Mouse (Mus musculus): Measurements from ENCODE around the gene Dnah8. TPM values are rescaled to one million over a fixed set of nuclear protein-coding genes. Genes with fewer than 3 reads are reported as not detected.
"Not testable (repeated sequence)": the region's sequence is repeated elsewhere in the genome, so short reads cannot be mapped to it uniquely, and the experiment has no call there.

The Dnah8 gene
- polyA plus RNA-seq, 1 experiment from 2014 or later, result 3.0 TPM

- no peak for ATAC-seq (replicated peaks; ENCODE audit: insufficient number of reproducible peaks, low FRiP score, low TSS enrichment)
- Histone ChIP-seq H3K36me3 (ENCODE audit: control insufficient read depth, insufficient read depth, low read length) (no peaks in the 10 kb centered on the region), H3K27me3 (ENCODE audit: control insufficient read depth, insufficient read depth, low read length) (no peaks in the 10 kb centered on the region), H3K4me1 (ENCODE audit: control insufficient read depth, insufficient read depth, low read length) (no peaks in the 10 kb centered on the region), H3K9me3 (replicated peaks; ENCODE audit: control insufficient read depth, low read length) (no peaks in the 10 kb centered on the region), H3K9ac (ENCODE audit: low read depth, low read length) (no peak overlapping the region), H3K4me3 (ENCODE audit: low read depth, low read length) (no peak overlapping the region), H3K27ac (ENCODE audit: low read depth, low read length) (no peak overlapping the region), H3K4me2 (no peak overlapping the region)
- WGBS (ENCODE audit: insufficient replicate concordance), result 82% methylated on average over 3 of the region's 3 CpGs
Observed at GRCm38 (mm10) chr17:30623200-30623599, 954 bp upstream of the Dnah8 start.

- not testable (repeated sequence) for H3K4me2 ChIP-seq; H3K4me1 ChIP-seq (ENCODE audit: control insufficient read depth, insufficient read depth, low read length); H3K36me3 ChIP-seq (ENCODE audit: control insufficient read depth, insufficient read depth, low read length); H3K4me3 ChIP-seq (ENCODE audit: low read depth, low read length); ATAC-seq (replicated peaks; ENCODE audit: insufficient number of reproducible peaks, low FRiP score, low TSS enrichment); H3K27ac ChIP-seq (ENCODE audit: low read depth, low read length); H3K27me3 ChIP-seq (ENCODE audit: control insufficient read depth, insufficient read depth, low read length); H3K9me3 ChIP-seq (replicated peaks; ENCODE audit: control insufficient read depth, low read length); H3K9ac ChIP-seq (ENCODE audit: low read depth, low read length)
- WGBS (ENCODE audit: insufficient replicate concordance), result no CpG with 5 or more reads among the region's 20 CpGs
Observed at GRCm38 (mm10) chr17:30626719-30627118, 2.6 kb downstream of the Dnah8 start, which contains the start of gene Glo1. TSS of gene Glo1 (minus strand) at chr17:30626871.

- H3K9ac ChIP-seq (ENCODE audit: low read depth, low read length), result no peak overlapping the region
Observed at GRCm38 (mm10) chr17:30635367-30635766, 11.2 kb downstream of the Dnah8 start.

GRCm38 (mm10) chr17:30637714-30638113 lies 13.6 kb downstream of the Dnah8 start:
- H3K36me3 ChIP-seq (ENCODE audit: control insufficient read depth, insufficient read depth, low read length), result no peaks in the 10 kb centered on the region
- H3K9me3 ChIP-seq (replicated peaks; ENCODE audit: control insufficient read depth, low read length), result no peaks in the 10 kb centered on the region
- no peaks in the 10 kb centered on the region for H3K27me3 ChIP-seq (ENCODE audit: control insufficient read depth, insufficient read depth, low read length)
- peaks cover 4% of the 10 kb centered on the region; the same call in 1 of the 2 replicates for H3K4me1 ChIP-seq (ENCODE audit: control insufficient read depth, insufficient read depth, low read length)
- no peak overlapping the region for H3K9ac ChIP-seq (ENCODE audit: low read depth, low read length)
- no peak overlapping the region for H3K4me3 ChIP-seq (ENCODE audit: low read depth, low read length)
- no peak overlapping the region for H3K27ac ChIP-seq (ENCODE audit: low read depth, low read length)
- ATAC-seq (replicated peaks; ENCODE audit: insufficient number of reproducible peaks, low FRiP score, low TSS enrichment), result no peak
- 31% methylated on average over 1 of the region's 1 CpGs for WGBS (ENCODE audit: insufficient replicate concordance)
- H3K4me2 ChIP-seq, result no peak overlapping the region

More at GRCm38 (mm10) chr17:30635367-30635766, 11.2 kb downstream of the Dnah8 start:
- Histone ChIP-seq H3K27ac (ENCODE audit: low read depth, low read length) (no peak overlapping the region), H3K4me3 (ENCODE audit: low read depth, low read length) (peak overlapping the region; percentile 35), H3K4me1 (ENCODE audit: control insufficient read depth, insufficient read depth, low read length) (peaks cover 4% of the 10 kb centered on the region; the same call in 1 of the 2 replicates), H3K36me3 (ENCODE audit: control insufficient read depth, insufficient read depth, low read length) (no peaks in the 10 kb centered on the region), H3K9me3 (replicated peaks; ENCODE audit: control insufficient read depth, low read length) (no peaks in the 10 kb centered on the region), H3K4me2 (peak overlapping the region; percentile 57), H3K27me3 (ENCODE audit: control insufficient read depth, insufficient read depth, low read length) (no peaks in the 10 kb centered on the region)
- peak; percentile 46; the same call in 1 of the 2 replicates for ATAC-seq (replicated peaks; ENCODE audit: insufficient number of reproducible peaks, low FRiP score, low TSS enrichment)
- WGBS (ENCODE audit: insufficient replicate concordance), result 16% methylated on average over 17 of the region's 17 CpGs

- no peak overlapping the region for H3K27ac ChIP-seq (ENCODE audit: low read depth, low read length)
- H3K9me3 ChIP-seq (replicated peaks; ENCODE audit: control insufficient read depth, low read length), result no peaks in the 10 kb centered on the region
- 61% methylated on average over 2 of the region's 2 CpGs for WGBS (ENCODE audit: insufficient replicate concordance)
- peaks cover 4% of the 10 kb centered on the region; the same call in 1 of the 2 replicates for H3K4me1 ChIP-seq (ENCODE audit: control insufficient read depth, insufficient read depth, low read length)
- H3K36me3 ChIP-seq (ENCODE audit: control insufficient read depth, insufficient read depth, low read length), result no peaks in the 10 kb centered on the region
- H3K27me3 ChIP-seq (ENCODE audit: control insufficient read depth, insufficient read depth, low read length), result no peaks in the 10 kb centered on the region
- H3K4me3 ChIP-seq (ENCODE audit: low read depth, low read length), result no peak overlapping the region
- no peak overlapping the region for H3K9ac ChIP-seq (ENCODE audit: low read depth, low read length)
- ATAC-seq (replicated peaks; ENCODE audit: insufficient number of reproducible peaks, low FRiP score, low TSS enrichment), result no peak
- H3K4me2 ChIP-seq, result no peak overlapping the region
Observed at GRCm38 (mm10) chr17:30638996-30639395, 14.8 kb downstream of the Dnah8 start.

- no peaks in the 10 kb centered on the region for H3K9me3 ChIP-seq (replicated peaks; ENCODE audit: control insufficient read depth, low read length)
- no peaks in the 10 kb centered on the region for H3K27me3 ChIP-seq (ENCODE audit: control insufficient read depth, insufficient read depth, low read length)
- H3K4me1 ChIP-seq (ENCODE audit: control insufficient read depth, insufficient read depth, low read length), result peaks cover 2% of the 10 kb centered on the region; the same call in 1 of the 2 replicates
- no peaks in the 10 kb centered on the region for H3K36me3 ChIP-seq (ENCODE audit: control insufficient read depth, insufficient read depth, low read length)
- WGBS (ENCODE audit: insufficient replicate concordance), result 93% methylated on average over 5 of the region's 5 CpGs
- no peak overlapping the region for H3K4me3 ChIP-seq (ENCODE audit: low read depth, low read length)
- no peak overlapping the region for H3K4me2 ChIP-seq
- ATAC-seq (replicated peaks; ENCODE audit: insufficient number of reproducible peaks, low FRiP score, low TSS enrichment), result no peak
- H3K27ac ChIP-seq (ENCODE audit: low read depth, low read length), result no peak overlapping the region
- H3K9ac ChIP-seq (ENCODE audit: low read depth, low read length), result no peak overlapping the region
Observed at GRCm38 (mm10) chr17:30640896-30641295, 16.7 kb downstream of the Dnah8 start.

GRCm38 (mm10) chr17:30648770-30649169 lies 24.6 kb downstream of the Dnah8 start:
- no peak overlapping the region for H3K27ac ChIP-seq (ENCODE audit: low read depth, low read length)
- WGBS (ENCODE audit: insufficient replicate concordance), result 88% methylated on average over 3 of the region's 3 CpGs
- H3K27me3 ChIP-seq (ENCODE audit: control insufficient read depth, insufficient read depth, low read length), result no peaks in the 10 kb centered on the region
- no peak overlapping the region for H3K9ac ChIP-seq (ENCODE audit: low read depth, low read length)
- H3K9me3 ChIP-seq (replicated peaks; ENCODE audit: control insufficient read depth, low read length), result peaks cover 4% of the 10 kb centered on the region; the same call in 1 of the 2 replicates
- no peaks in the 10 kb centered on the region for H3K36me3 ChIP-seq (ENCODE audit: control insufficient read depth, insufficient read depth, low read length)
- H3K4me2 ChIP-seq, result no peak overlapping the region
- no peaks in the 10 kb centered on the region for H3K4me1 ChIP-seq (ENCODE audit: control insufficient read depth, insufficient read depth, low read length)
- no peak for ATAC-seq (replicated peaks; ENCODE audit: insufficient number of reproducible peaks, low FRiP score, low TSS enrichment)
- no peak overlapping the region for H3K4me3 ChIP-seq (ENCODE audit: low read depth, low read length)

- no peak for ATAC-seq (replicated peaks; ENCODE audit: insufficient number of reproducible peaks, low FRiP score, low TSS enrichment)
- Histone ChIP-seq H3K27me3 (ENCODE audit: control insufficient read depth, insufficient read depth, low read length) (no peaks in the 10 kb centered on the region), H3K9me3 (replicated peaks; ENCODE audit: control insufficient read depth, low read length) (peaks cover 4% of the 10 kb centered on the region; the same call in 1 of the 2 replicates), H3K9ac (ENCODE audit: low read depth, low read length) (no peak overlapping the region), H3K4me3 (ENCODE audit: low read depth, low read length) (no peak overlapping the region), H3K4me2 (no peak overlapping the region), H3K36me3 (ENCODE audit: control insufficient read depth, insufficient read depth, low read length) (no peaks in the 10 kb centered on the region), H3K27ac (ENCODE audit: low read depth, low read length) (no peak overlapping the region), H3K4me1 (ENCODE audit: control insufficient read depth, insufficient read depth, low read length) (no peaks in the 10 kb centered on the region)
- WGBS (ENCODE audit: insufficient replicate concordance), result 94% methylated on average over 6 of the region's 6 CpGs
Observed at GRCm38 (mm10) chr17:30653010-30653409, 28.9 kb downstream of the Dnah8 start.

- Histone ChIP-seq H3K9me3 (replicated peaks; ENCODE audit: control insufficient read depth, low read length) (no peaks in the 10 kb centered on the region), H3K27ac (ENCODE audit: low read depth, low read length) (no peak overlapping the region), H3K4me2 (peak overlapping the region; percentile 62), H3K4me1 (ENCODE audit: control insufficient read depth, insufficient read depth, low read length) (no peaks in the 10 kb centered on the region), H3K27me3 (ENCODE audit: control insufficient read depth, insufficient read depth, low read length) (no peaks in the 10 kb centered on the region), H3K9ac (ENCODE audit: low read depth, low read length) (peak overlapping the region; percentile 54), H3K4me3 (ENCODE audit: low read depth, low read length) (peak overlapping the region; percentile 46), H3K36me3 (ENCODE audit: control insufficient read depth, insufficient read depth, low read length) (no peaks in the 10 kb centered on the region)
- WGBS (ENCODE audit: insufficient replicate concordance), result 60% methylated on average over 8 of the region's 8 CpGs
- ATAC-seq (replicated peaks; ENCODE audit: insufficient number of reproducible peaks, low FRiP score, low TSS enrichment), result no peak
Observed at GRCm38 (mm10) chr17:30657530-30658151, 33.5 kb downstream of the Dnah8 start.
